Mouse (Mus musculus) hindbrain, postnatal 0 days (tissue): ENCODE measurements at regions not wholly inside any gene's neighbourhood (a gene's known extent, or its start where the extent isn't known, plus 50 kb on each side); places are given as distances from the start of the nearest gene placed in this dataset.

Experiments
- ATAC-seq: fragments of 200-750 bp; cut with Nextera tagmentation; 2 replicates; pipeline ENCODE4 v1.8.0; 2017; ENCODE audit warnings: mild to moderate bottlenecking, moderate TSS enrichment, moderate library complexity
- DNase-seq: peaks from one replicate; pipeline ENCODE4 v3.0.0-alpha.2; 2015; ENCODE audit warnings: low spot score
- H3K27ac ChIP-seq: fragments of 300-500 bp; sonication (generic); 2 replicates; pipeline ENCODE4 v1.5.1; 2014; ENCODE audit warnings: mild to moderate bottlenecking
- H3K27me3 ChIP-seq: fragments of 300-500 bp; sonication (generic); 2 replicates; pipeline ENCODE4 v1.6.1; 2014; ENCODE audit warnings: low read length, mixed read lengths; ENCODE audit not compliant: insufficient read depth
- H3K36me3 ChIP-seq: fragments of 300-500 bp; sonication (generic); 2 replicates; pipeline ENCODE4 v1.6.1; 2014; ENCODE audit warnings: low read length, mixed read lengths; ENCODE audit not compliant: insufficient read depth
- H3K4me1 ChIP-seq: fragments of 300-500 bp; sonication (generic); 2 replicates; pipeline ENCODE4 v1.6.1; 2014; ENCODE audit warnings: antibody characterized with exemption, low read length, mixed read lengths; ENCODE audit not compliant: insufficient read depth
- H3K4me2 ChIP-seq: fragments of 300-500 bp; sonication (generic); 2 replicates; pipeline ENCODE4 v1.6.1; 2014; ENCODE audit warnings: low read depth, mild to moderate bottlenecking, low read length, moderate library complexity, mixed read lengths
- H3K4me3 ChIP-seq: fragments of 300-500 bp; sonication (generic); 2 replicates; pipeline ENCODE4 v1.5.1; 2014; ENCODE audit warnings: low read length
- H3K9ac ChIP-seq: fragments of 300-500 bp; sonication (generic); replicated peaks from 2 replicates; pipeline ENCODE4 v1.6.1; 2014; ENCODE audit warnings: mild to moderate bottlenecking, low read length, moderate library complexity, mixed read lengths
- H3K9me3 ChIP-seq: fragments of 300-500 bp; sonication (generic); 2 replicates; pipeline ENCODE4 v1.6.1; 2016; ENCODE audit warnings: low read length, mixed read lengths
- CTCF ChIP-seq: IDR thresholded peaks from 2 replicates; pipeline ENCODE4 v1.5.1; 2016; ENCODE audit warnings: antibody characterized with exemption, control low read depth, low read depth
- WGBS: fragments of 180-500 bp; shearing (Covaris S2); extraction: QIAGEN DNeasy Blood & Tissue Kit; methylation state at CpG from one replicate; pipeline ENCODE4 v1.1.7; 2014; 5-methylcytosine and 5-hydroxymethylcytosine counted together

DNA sequence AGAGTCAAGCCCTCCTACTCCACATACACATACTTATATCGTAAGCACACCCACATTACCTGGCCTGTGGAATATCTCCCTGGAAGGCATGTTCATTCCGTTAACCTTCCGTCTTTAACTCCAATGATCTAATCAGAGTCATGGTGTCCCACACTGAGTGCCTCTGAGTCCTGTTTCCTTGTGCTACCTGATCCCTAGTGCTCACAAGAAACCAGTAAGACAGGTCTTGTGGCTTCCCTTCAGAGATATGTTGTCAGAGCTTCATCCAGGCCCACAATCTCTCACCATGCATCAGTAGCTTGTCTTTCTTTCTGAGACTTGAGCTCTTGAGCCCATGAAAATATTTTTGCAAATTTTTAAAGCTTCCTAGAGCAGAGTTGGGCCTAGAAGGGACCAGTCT, 63.2 kb upstream of the Cadm1 start:
- Histone ChIP-seq H3K4me2 (no peak overlapping the region), H3K4me1 (no peaks in the 10 kb centered on the region), H3K9ac (no peak overlapping the region), H3K9me3 (no peaks in the 10 kb centered on the region), H3K27ac (no peak overlapping the region), H3K4me3 (no peak overlapping the region), H3K27me3 (no peaks in the 10 kb centered on the region), H3K36me3 (no peaks in the 10 kb centered on the region)
- no peak for ATAC-seq
- no peak for TF ChIP-seq CTCF
- WGBS: over 99% methylated on average over 3 of the region's 3 CpGs
- no peak for DNase-seq

DNA sequence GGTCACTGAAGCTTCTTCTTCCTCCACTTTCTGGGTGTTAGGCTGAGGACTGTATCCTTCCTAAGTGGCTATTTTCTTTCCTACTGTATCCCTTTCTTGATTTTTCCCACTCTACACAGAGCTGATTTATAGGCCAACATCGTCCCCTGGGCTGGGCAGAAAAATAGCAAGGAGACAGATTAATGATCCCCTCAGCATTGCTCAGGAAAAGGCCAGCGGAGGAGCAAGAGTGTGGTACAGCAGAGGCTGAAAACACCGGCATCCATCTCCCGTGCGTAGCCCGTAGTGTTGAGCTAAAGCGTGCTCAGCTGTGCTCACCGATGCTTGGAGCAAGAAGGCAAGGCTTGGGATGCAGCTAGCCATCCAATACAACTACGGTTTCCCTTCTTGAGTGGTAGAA, 62.2 kb upstream of the Cadm1 start:
- no peaks in the 10 kb centered on the region for H3K9me3 ChIP-seq
- H3K4me3 ChIP-seq: no peak overlapping the region
- no peaks in the 10 kb centered on the region for H3K4me1 ChIP-seq
- ATAC-seq (no peak), DNase-seq (peak; percentile 18)
- no peak for TF ChIP-seq CTCF
- H3K9ac ChIP-seq: no peak overlapping the region
- no peak overlapping the region for H3K4me2 ChIP-seq
- H3K27me3 ChIP-seq: no peaks in the 10 kb centered on the region
- no peaks in the 10 kb centered on the region for H3K36me3 ChIP-seq
- H3K27ac ChIP-seq: no peak overlapping the region
- WGBS: 72% methylated on average over 9 of the region's 9 CpGs

DNA sequence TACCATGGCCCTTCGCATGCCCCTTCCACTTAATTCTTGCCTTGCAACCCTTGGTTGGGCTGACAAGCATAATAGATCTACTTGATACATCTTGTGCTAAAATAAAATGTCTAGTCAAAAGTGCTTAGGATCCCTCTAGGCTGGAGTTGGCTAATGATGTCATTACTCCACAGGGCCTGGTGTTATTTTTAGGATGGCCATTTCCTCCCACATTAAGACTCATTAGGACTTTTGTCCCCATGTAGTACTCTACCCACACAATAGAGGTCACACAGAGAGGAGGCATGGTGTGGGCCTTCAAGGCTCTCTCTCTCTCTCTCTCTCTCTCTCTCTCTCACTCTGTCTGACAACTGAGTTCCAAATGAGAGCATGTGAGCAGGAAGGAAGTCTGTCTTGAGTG, 60.4 kb upstream of the Cadm1 start:
- DNase-seq (no peak), ATAC-seq (no peak)
- TF ChIP-seq CTCF: no peak
- no peak overlapping the region for H3K27ac ChIP-seq
- no peaks in the 10 kb centered on the region for H3K4me1 ChIP-seq
- no peaks in the 10 kb centered on the region for H3K27me3 ChIP-seq
- no peaks in the 10 kb centered on the region for H3K9me3 ChIP-seq
- no peak overlapping the region for H3K4me3 ChIP-seq
- no peak overlapping the region for H3K9ac ChIP-seq
- no peaks in the 10 kb centered on the region for H3K36me3 ChIP-seq
- no peak overlapping the region for H3K4me2 ChIP-seq
- 95% methylated on average over 1 of the region's 1 CpGs for WGBS

DNA sequence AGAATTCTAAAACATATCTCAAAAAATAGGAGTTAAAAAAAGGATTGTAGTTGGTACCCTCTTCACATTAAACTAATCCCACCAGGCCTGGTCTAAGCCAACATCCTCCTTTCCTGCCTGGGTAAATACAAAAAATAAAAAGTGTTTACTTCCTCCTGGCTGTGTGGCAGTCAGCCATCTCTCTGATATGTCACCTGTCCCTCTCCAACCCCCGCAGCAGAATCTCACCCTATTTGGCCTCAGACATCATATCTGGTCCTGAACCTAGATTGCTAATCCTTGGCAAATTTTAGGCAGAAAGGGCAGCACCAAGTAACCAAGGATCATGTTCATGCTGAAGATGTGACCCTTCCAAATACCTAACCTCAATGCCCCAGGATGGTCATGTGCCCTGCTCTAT, 59.2 kb upstream of the Cadm1 start:
- Histone ChIP-seq H3K36me3 (no peaks in the 10 kb centered on the region), H3K9me3 (no peaks in the 10 kb centered on the region), H3K4me3 (no peak overlapping the region), H3K27ac (no peak overlapping the region), H3K4me2 (no peak overlapping the region), H3K27me3 (no peaks in the 10 kb centered on the region), H3K9ac (no peak overlapping the region), H3K4me1 (no peaks in the 10 kb centered on the region)
- ATAC-seq (no peak), DNase-seq (no peak)
- TF ChIP-seq CTCF: no peak
- WGBS: 74% methylated on average over 1 of the region's 1 CpGs

DNA sequence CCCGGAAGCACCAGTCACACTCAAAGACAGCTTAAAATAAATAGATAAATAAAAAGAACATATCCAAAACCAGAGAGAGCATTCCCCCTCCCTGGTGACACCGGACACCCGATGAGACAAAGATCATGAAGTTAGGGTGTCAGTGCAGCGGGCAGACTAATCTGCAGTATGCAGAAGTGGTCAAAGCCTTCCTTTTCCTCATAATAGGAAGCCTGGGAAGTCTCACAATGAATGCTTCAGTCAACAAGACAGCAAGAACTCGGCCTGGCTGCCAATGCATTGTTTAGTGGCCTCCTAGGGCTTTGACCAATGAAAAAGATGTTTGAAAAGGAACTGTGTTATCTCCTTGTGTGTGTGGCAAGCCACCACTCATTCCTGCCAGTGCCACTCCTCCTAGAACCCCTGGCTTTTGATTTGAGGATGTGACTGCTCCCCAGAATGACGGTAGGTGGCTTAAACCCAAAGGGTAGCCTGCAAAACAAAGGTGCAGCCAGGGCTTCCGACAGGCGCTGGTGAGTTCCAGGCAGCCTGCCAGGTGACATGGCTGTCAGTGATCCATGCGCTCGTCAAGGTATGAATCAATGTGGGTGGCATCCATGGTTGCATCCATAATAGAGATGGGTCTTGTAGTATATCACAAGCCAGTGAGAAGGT, 58.1 kb upstream of the Cadm1 start:
- Histone ChIP-seq H3K4me1 (no peaks in the 10 kb centered on the region), H3K36me3 (no peaks in the 10 kb centered on the region), H3K9ac (no peak overlapping the region), H3K9me3 (no peaks in the 10 kb centered on the region), H3K4me2 (no peak overlapping the region), H3K27ac (no peak overlapping the region), H3K4me3 (no peak overlapping the region), H3K27me3 (no peaks in the 10 kb centered on the region)
- WGBS: 13% methylated on average over 10 of the region's 10 CpGs
- ATAC-seq: no peak
- DNase-seq: peak; percentile 16
- no peak for TF ChIP-seq CTCF

DNA sequence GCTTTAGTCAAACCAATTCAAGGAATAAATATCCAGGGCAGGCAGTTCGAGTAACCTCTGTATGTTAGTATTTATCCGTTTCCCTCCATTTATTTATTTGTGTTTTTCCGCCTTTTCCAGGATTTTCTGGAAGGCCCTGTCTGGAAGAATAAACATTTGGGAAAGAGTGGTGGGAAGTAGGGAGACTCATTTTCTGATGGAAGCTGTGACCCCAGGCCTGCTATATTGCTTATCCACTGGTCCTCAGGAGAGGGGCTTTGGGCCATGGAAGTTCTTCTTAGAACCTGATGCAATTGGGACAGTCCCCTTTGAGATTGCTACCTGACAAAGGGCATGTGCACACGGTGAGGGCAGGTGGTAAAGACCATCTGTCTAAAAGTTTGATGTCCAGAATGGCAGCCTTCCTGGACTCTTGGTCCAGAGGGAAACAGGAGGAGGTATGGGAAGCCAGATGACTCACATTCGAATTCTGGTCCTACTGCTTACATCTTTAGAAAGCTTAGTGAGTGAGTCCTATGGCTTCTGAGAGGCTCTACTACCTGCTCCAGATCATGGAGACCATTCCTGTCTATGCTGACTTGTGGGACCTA, 56.1 kb upstream of the Cadm1 start:
- H3K4me1 ChIP-seq: no peaks in the 10 kb centered on the region
- H3K27ac ChIP-seq: no peak overlapping the region
- no peaks in the 10 kb centered on the region for H3K36me3 ChIP-seq
- WGBS: 89% methylated on average over 5 of the region's 5 CpGs
- no peak overlapping the region for H3K4me3 ChIP-seq
- no peak for DNase-seq
- no peaks in the 10 kb centered on the region for H3K9me3 ChIP-seq
- ATAC-seq: no peak
- H3K9ac ChIP-seq: no peak overlapping the region
- no peaks in the 10 kb centered on the region for H3K27me3 ChIP-seq
- TF ChIP-seq CTCF: no peak
- H3K4me2 ChIP-seq: no peak overlapping the region

DNA sequence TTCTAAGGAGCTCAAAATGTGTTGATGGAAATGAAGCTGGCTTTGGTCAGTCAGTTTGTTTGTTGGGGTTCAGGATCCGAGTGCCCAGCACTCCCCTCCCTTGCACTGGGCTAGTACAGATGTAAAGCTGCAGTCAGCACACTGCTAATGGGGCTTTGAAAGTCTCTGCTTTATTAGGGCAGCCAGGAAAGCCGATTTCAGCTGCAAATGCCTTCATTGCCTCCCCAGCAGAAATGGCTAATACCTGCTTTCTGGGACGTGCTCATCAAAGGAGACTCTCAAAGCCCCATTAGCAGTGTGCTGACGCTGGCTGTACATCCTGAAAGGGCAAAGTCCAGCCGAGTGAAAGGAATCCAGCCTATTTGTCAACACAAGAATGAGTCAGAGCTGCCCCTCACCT, 55.2 kb upstream of the Cadm1 start:
- 67% methylated on average over 5 of the region's 5 CpGs for WGBS
- no peak overlapping the region for H3K4me2 ChIP-seq
- ATAC-seq (no peak), DNase-seq (no peak)
- H3K4me1 ChIP-seq: no peaks in the 10 kb centered on the region
- no peak overlapping the region for H3K27ac ChIP-seq
- H3K9ac ChIP-seq: no peak overlapping the region
- no peaks in the 10 kb centered on the region for H3K27me3 ChIP-seq
- no peaks in the 10 kb centered on the region for H3K9me3 ChIP-seq
- no peak for TF ChIP-seq CTCF
- H3K4me3 ChIP-seq: no peak overlapping the region
- no peaks in the 10 kb centered on the region for H3K36me3 ChIP-seq
